8 mouse cellular contexts compared by ENCODE assay signal in the genomic region with DNA sequence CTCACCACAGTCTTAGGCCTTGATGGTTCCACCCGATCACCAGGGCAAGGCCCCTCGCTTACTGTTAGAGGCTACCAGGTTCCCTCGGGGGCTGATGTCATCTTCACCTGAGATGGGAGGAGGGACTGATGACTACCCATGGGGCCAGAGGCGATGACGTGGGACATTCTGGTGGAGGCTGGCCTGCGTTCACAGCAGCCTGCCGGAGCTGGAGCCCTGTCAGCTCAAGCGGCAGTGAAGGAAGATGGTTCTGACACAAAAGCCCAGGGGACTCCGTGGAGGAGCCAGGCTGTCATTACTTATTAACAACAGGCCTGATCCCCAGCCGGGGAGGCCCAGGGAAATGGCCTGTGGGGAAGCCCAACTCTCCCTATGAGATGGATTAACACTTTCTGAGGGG.
DNase-seq lines count a peak whose midpoint lies in the region; ATAC-seq and TF ChIP-seq lines count a peak whose summit lies in the region.
"Had no signal": no experiment of that assay in that cellular context is flagged by ENCODE, and none has a peak within 500 bp of the region (broad histone marks: within the 10 kb centered on the region; RNA-seq: fewer than 3 reads in every experiment).

No protein-coding gene starts in this region.

- no peak overlapping the region for H3K27ac ChIP-seq in neural tube, embryonic 12.5 days
- H3K27ac ChIP-seq in hindbrain, embryonic 12.5 days = peak overlapping the region; percentile 81
- 0 out of 2 replicates have a peak overlapping the region, but pooled peaks have one; percentile 56 for H3K27ac ChIP-seq in liver, embryonic 12.5 days
- H3K27ac ChIP-seq in gastrocnemius, adult 2 months = no peak overlapping the region

- peak; percentile 25; the same call in 1 of the 2 replicates for ATAC-seq in neural tube, embryonic 12.5 days (ENCODE audit: low FRiP score, low read depth)
- ATAC-seq in hindbrain, embryonic 12.5 days (ENCODE audit: low FRiP score) = peak; percentile 69
- ATAC-seq in liver, embryonic 12.5 days = no peak

- peaks cover 15% of the 10 kb centered on the region; the same call in 1 of the 2 replicates for H3K4me1 ChIP-seq in neural tube, embryonic 12.5 days
- peaks cover 18% of the 10 kb centered on the region for H3K4me1 ChIP-seq in hindbrain, embryonic 12.5 days
- H3K4me1 ChIP-seq in liver, embryonic 12.5 days = 0 out of 2 replicates have a peak, but pooled peaks cover 8% of the 10 kb centered on the region

- intact Hi-C loops in gastrocnemius, adult 2 months (cut with DNase I) = no loop called here

- H3K36me3 ChIP-seq in neural tube, embryonic 12.5 days = no peaks in the 10 kb centered on the region
- H3K36me3 ChIP-seq in hindbrain, embryonic 12.5 days = no peaks in the 10 kb centered on the region
- no peaks in the 10 kb centered on the region for H3K36me3 ChIP-seq in liver, embryonic 12.5 days

- DNase-seq in neural tube, embryonic 10.5 days (ENCODE audit: extremely low spot score, low spot score) = no peak
- DNase-seq in gastrocnemius, adult 2 months = no peak
- DNase-seq in cerebellum, adult 11-12 months = no peak
- DNase-seq in ovary, postnatal 36 days (ENCODE audit: low spot score) = no peak
- DNase-seq: cerebellum, adult 11 months had no signal

- H3K4me3 ChIP-seq in neural tube, embryonic 12.5 days = no peak overlapping the region
- no peak overlapping the region for H3K4me3 ChIP-seq in hindbrain, embryonic 12.5 days
- H3K4me3 ChIP-seq in liver, embryonic 12.5 days = no peak overlapping the region
- no peak overlapping the region for H3K4me3 ChIP-seq in gastrocnemius, adult 2 months

- 30% methylated on average over 10 of the region's 10 CpGs for WGBS in neural tube, embryonic 12.5 days
- WGBS in hindbrain, embryonic 12.5 days = 32% methylated on average over 10 of the region's 10 CpGs
- WGBS in liver, embryonic 12.5 days (ENCODE audit: insufficient replicate concordance) = 45% methylated on average over 10 of the region's 10 CpGs

- TF ChIP-seq CTCF in gastrocnemius, adult 2 months (IDR thresholded peaks at IDR 0.05) = no peak

- no peak overlapping the region for H3K4me2 ChIP-seq in neural tube, embryonic 12.5 days (replicated peaks)
- H3K4me2 ChIP-seq in hindbrain, embryonic 12.5 days (replicated peaks) = no peak overlapping the region
- H3K4me2 ChIP-seq in liver, embryonic 12.5 days = no peak overlapping the region

- no peaks in the 10 kb centered on the region for H3K27me3 ChIP-seq in neural tube, embryonic 12.5 days (replicated peaks)
- no peaks in the 10 kb centered on the region; the same call in 1 of the 2 replicates for H3K27me3 ChIP-seq in hindbrain, embryonic 12.5 days
- no peaks in the 10 kb centered on the region for H3K27me3 ChIP-seq in liver, embryonic 12.5 days (replicated peaks)

- no peak overlapping the region for H3K9ac ChIP-seq in neural tube, embryonic 12.5 days
- no peak overlapping the region for H3K9ac ChIP-seq in hindbrain, embryonic 12.5 days
- no peak overlapping the region for H3K9ac ChIP-seq in liver, embryonic 12.5 days

- no peaks in the 10 kb centered on the region for H3K9me3 ChIP-seq in neural tube, embryonic 12.5 days
- H3K9me3 ChIP-seq in hindbrain, embryonic 12.5 days (replicated peaks) = no peaks in the 10 kb centered on the region
- no peaks in the 10 kb centered on the region for H3K9me3 ChIP-seq in liver, embryonic 12.5 days (replicated peaks)

Comparison
In these comparisons a context has a peak if more than half of its experiments do, and no peak if none do; other contexts are left out.
1. H3K27ac ChIP-seq: peak in hindbrain, embryonic 12.5 days (single experiment) and liver, embryonic 12.5 days (single experiment); none in neural tube, embryonic 12.5 days (single experiment) and gastrocnemius, adult 2 months (single experiment).